Mouse (Mus musculus): ENCODE results near the gene Wfdc18. TPM values are rescaled to one million over a fixed set of nuclear protein-coding genes. Genes with fewer than 3 reads are reported as not detected.

Gene Wfdc18
- 0.90 TPM in 1 of 4 replicates, not detected in the others for total RNA-seq (2023; ENCODE audit: inconsistent age)

GRCm38 (mm10) chr11:83708715-83709114, at the start of gene Wfdc18:
Gene Wfdc18, plus strand, starts transcription at chr11:83709015.

DNA sequence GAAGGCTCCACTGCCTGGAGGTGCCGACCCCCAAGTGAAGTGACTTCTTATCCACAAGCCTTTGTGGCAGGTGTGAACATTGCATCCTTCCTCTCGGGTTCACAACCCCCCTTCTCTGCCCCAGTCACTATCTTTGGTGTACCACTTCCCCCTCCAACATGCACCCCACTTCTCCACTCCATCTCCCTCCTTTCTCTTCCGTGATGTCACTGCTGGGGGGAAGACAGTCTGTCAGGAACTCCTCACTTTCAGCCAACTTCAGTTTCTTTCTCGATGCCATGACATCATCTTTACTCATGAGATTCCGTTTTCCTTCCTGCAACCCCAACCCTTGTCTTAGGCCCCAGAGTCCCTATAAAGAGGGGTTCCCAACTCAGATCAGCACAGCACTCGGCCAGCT, 46.6 kb upstream of the Wfdc18 start, which contains the start of gene Ccl4:
Ccl4 (plus strand) TSS at position 381 of the 400 bp plus-strand sequence.

DNA sequence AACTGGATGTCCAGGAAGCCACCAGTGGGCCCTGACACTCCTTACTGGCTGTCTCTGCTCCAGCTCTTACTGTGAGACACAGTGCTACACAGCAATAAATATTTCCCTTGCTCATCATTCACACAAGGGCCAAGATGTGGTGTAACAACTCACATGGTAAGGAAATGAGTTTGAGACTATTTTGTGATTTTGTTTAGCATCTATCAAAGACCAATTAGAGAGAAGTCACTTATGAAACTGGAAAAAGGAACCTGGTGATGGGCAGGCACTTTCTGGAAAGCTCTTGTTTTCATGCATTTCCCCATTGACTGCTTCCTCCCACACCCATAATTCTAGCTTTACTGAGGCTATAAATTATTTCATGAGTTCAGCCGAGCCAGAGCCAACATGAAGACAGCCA, 5.1 kb upstream of the Wfdc18 start, which contains the start of gene Wfdc17:
Wfdc17 (plus strand) TSS at position 287 of the 400 bp plus-strand sequence.

DNA sequence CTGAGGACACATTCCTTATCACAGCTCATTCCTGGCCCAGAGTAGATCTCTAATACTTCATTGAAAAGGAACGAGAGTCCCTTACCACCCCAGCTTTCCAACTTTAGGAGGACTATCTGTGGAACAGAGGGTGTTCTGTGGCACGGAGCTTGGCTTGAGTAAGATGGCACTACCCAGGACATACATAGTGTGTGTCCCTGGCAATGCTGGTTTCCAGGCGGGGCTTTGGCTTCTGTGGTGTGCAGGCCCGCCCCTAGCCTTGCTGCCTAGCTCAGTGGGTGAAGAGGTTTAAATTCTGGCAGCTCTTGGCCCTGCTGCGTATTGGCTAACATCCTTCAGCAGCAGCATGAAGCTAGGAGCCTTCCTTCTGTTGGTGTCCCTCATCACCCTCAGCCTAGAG, 37.9 kb downstream of the Wfdc18 start, which contains the start of gene Wfdc21:
Wfdc21 (plus strand) TSS at position 260 of the 400 bp plus-strand sequence.

DNA sequence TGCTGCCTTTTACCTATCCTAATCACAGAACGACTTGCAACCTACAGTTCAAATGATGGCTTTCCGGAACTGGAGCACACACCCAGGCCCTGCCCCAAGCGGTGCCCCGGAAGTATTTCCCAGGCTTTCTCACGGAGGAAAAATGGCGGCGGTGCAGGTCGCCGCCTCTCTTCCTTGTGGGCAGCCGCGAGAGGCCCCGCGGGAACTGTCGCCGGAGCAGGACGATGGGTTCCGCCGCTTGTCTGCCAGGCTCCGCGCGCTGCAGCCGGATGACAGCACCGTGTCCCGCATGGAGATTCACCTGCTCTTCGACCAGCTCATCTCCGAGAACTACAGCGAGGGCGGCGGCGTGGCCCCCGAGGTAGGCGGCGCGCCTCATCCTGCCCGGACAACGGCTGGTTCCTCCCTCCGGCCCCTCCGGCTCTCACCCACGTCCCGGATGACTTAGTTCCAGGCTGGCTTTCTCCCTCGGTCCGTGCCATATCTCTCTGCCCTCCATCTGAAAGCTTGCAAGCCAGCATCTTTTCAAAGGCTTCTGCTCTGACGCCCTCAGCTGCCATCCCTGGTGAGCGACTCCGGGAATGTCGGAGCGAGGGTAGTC, 44.9 kb downstream of the Wfdc18 start, which contains the start of gene Heatr6:
Heatr6 (plus strand) TSS at position 116 of the 601 bp plus-strand sequence.

Other genes starting within 250 kb of the Wfdc18 start
- gene Mmp28, start 245.9 kb upstream of the Wfdc18 start, total RNA-seq (2023; ENCODE audit: inconsistent age) = 0.83 TPM in 1 of 4 replicates, not detected in the others
- gene Taf15, start 235.9 kb upstream of the Wfdc18 start, total RNA-seq (2023; ENCODE audit: inconsistent age) = 148 to 177 TPM (median 160 TPM) in 4 replicates
- 0.27 TPM in 1 of 4 replicates, not detected in the others for gene Heatr9, start 186.8 kb upstream of the Wfdc18 start, total RNA-seq (2023; ENCODE audit: inconsistent age)
- 4.5 to 7.8 TPM (median 6.5 TPM) in 4 replicates for gene Ccl5, start 178.5 kb upstream of the Wfdc18 start, total RNA-seq (2023; ENCODE audit: inconsistent age)
- gene Ccl9, start 130.4 kb upstream of the Wfdc18 start, total RNA-seq (2023; ENCODE audit: inconsistent age) = 0.27 to 1.2 TPM in 2 of 4 replicates, not detected in the others
- gene Ccl6, start 115.9 kb upstream of the Wfdc18 start, total RNA-seq (2023; ENCODE audit: inconsistent age) = 0.48 to 3.4 TPM (median 1.1 TPM) in 4 replicates
- gene Rpl9-ps1, start 63.4 kb upstream of the Wfdc18 start, total RNA-seq (2023; ENCODE audit: inconsistent age) = not detected in 4 replicates
- gene Ccl3, start 59.7 kb upstream of the Wfdc18 start, total RNA-seq (2023; ENCODE audit: inconsistent age) = 18.2 to 22.4 TPM (median 21.0 TPM) in 4 replicates
- gene Ccl4, start 46.4 kb upstream of the Wfdc18 start, total RNA-seq (2023; ENCODE audit: inconsistent age) = 3.7 to 9.7 TPM (median 5.5 TPM) in 4 replicates
- 5.2 to 9.3 TPM (median 7.7 TPM) in 4 replicates for gene Wfdc17, start 5.0 kb upstream of the Wfdc18 start, total RNA-seq (2023; ENCODE audit: inconsistent age)
- gene Wfdc21, start 37.9 kb downstream of the Wfdc18 start, total RNA-seq (2023; ENCODE audit: inconsistent age) = 1.4 to 5.6 TPM (median 3.1 TPM) in 4 replicates
- 49.8 to 55.3 TPM (median 54.1 TPM) in 4 replicates for gene Heatr6, start 44.7 kb downstream of the Wfdc18 start, total RNA-seq (2023; ENCODE audit: inconsistent age)
- gene Hnf1b, start 141.0 kb downstream of the Wfdc18 start, total RNA-seq (2023; ENCODE audit: inconsistent age) = 0.51 to 0.97 TPM in 2 of 4 replicates, not detected in the others
- gene Ddx52, start 233.0 kb downstream of the Wfdc18 start, total RNA-seq (2023; ENCODE audit: inconsistent age) = 33.8 to 41.8 TPM (median 39.4 TPM) in 4 replicates

Data from B cell, adult (primary cell).